Mouse (Mus musculus) midbrain, embryonic 14.5 days (tissue): Measurements from ENCODE around the gene Ttyh2. TPM values are rescaled to one million over a fixed set of nuclear protein-coding genes. Genes with fewer than 3 reads are reported as not detected.
A peak's percentile ranks its signal among the peaks of the same experiment; 100 is the strongest.

Source experiments
- ATAC-seq: fragments of 200-750 bp; cut with Nextera tagmentation; 2 replicates; pipeline ENCODE4 v1.8.0; 2017; ENCODE audit warnings: moderate number of reproducible peaks, moderate library complexity; ENCODE audit not compliant: low FRiP score, low TSS enrichment
- DNase-seq: peaks from one replicate; pipeline ENCODE4 v3.0.0-alpha.2; 2015
- H3K27ac ChIP-seq: fragments of 300-500 bp; sonication (generic); replicated peaks from 2 replicates; pipeline ENCODE4 v1.5.1; 2014; ENCODE audit warnings: mild to moderate bottlenecking, low read depth, low read length, moderate library complexity
- H3K27me3 ChIP-seq: fragments of 300-500 bp; sonication (generic); 2 replicates; pipeline ENCODE4 v1.6.1; 2014; ENCODE audit warnings: low read length, control low read depth, mixed read lengths; ENCODE audit not compliant: control insufficient read depth, insufficient read depth
- H3K36me3 ChIP-seq: fragments of 300-500 bp; sonication (generic); 2 replicates; pipeline ENCODE4 v1.6.1; 2014; ENCODE audit warnings: low read length, control low read depth; ENCODE audit not compliant: control insufficient read depth, insufficient read depth
- H3K4me1 ChIP-seq: fragments of 300-500 bp; sonication (generic); 2 replicates; pipeline ENCODE4 v1.6.1; 2014; ENCODE audit warnings: mild to moderate bottlenecking, antibody characterized with exemption, low read length, control low read depth; ENCODE audit not compliant: control insufficient read depth, insufficient read depth
- H3K4me2 ChIP-seq: fragments of 300-500 bp; sonication (generic); 2 replicates; pipeline ENCODE4 v1.6.1; 2014; ENCODE audit warnings: mild to moderate bottlenecking, low read length, moderate library complexity
- H3K4me3 ChIP-seq: fragments of 300-500 bp; sonication (generic); replicated peaks from 2 replicates; pipeline ENCODE4 v1.5.1; 2014; ENCODE audit warnings: low read depth, low read length
- H3K9ac ChIP-seq: fragments of 300-500 bp; sonication (generic); replicated peaks from 2 replicates; pipeline ENCODE4 v1.6.1; 2014; ENCODE audit warnings: mild to moderate bottlenecking, low read length, moderate library complexity
- H3K9me3 ChIP-seq: fragments of 300-500 bp; sonication (generic); 2 replicates; pipeline ENCODE4 v1.6.1; 2016; ENCODE audit warnings: low read length, control low read depth, mixed read lengths; ENCODE audit not compliant: control insufficient read depth
- WGBS: fragments of 180-500 bp; shearing (Covaris S2); extraction: QIAGEN DNeasy Blood & Tissue Kit; methylation state at CpG from one replicate; pipeline ENCODE4 v1.1.7; 2014; 5-methylcytosine and 5-hydroxymethylcytosine counted together
- polyA plus RNA-seq: library from polyadenylated mRNA; unstranded; fragments of >200 nt; fragmentation: Nextera tagmentation; extraction: Ambion mirVana; gene quantifications from 2 replicates; pipeline ENCODE4 v1.2.1, GENCODE M21; 2014

Gene Ttyh2
- polyA plus RNA-seq: 25.2 and 31.0 TPM in 2 replicates

DNA sequence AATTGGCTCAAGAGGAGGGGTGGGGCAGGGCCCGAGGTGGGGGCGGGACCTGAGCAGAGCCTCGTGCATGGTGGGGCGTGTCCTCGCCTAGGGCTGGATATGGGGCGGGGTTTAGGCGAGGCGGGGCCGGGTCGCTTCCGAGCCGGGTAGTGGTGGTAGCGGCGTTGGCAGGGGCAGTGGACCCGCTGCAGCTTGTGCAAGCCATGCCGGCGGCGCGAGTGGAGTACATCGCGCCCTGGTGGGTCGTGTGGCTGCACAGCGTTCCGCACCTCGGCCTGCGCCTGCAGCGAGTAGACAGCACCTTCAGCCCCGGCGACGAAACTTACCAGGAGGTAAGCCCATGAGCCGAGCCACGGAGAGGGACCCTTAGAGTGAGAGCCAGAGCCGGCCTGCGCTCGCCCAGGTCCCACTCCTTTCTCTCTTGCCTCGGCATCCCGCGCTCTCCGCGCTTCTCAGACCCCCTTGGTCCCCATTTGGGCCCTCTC, at the start of gene Ttyh2:
Gene Ttyh2 (plus strand): TSS at position 91 of the 485 bp plus-strand sequence.
- peaks cover 6% of the 10 kb centered on the region; the same call in 1 of the 2 replicates for H3K27me3 ChIP-seq
- H3K36me3 ChIP-seq: peaks cover 37% of the 10 kb centered on the region
- H3K4me1 ChIP-seq: peaks cover 13% of the 10 kb centered on the region
- H3K9ac ChIP-seq: peak within 1 kb of the TSS; percentile 61
- DNase-seq: peak; percentile 82
- H3K9me3 ChIP-seq: no peaks in the 10 kb centered on the region
- WGBS: under 1% methylated on average over 40 of the region's 40 CpGs
- H3K27ac ChIP-seq: no peak within 1 kb of the TSS
- ATAC-seq: peak; percentile 77
- peak within 1 kb of the TSS; percentile 77 for H3K4me2 ChIP-seq
- peak within 1 kb of the TSS; percentile 45 for H3K4me3 ChIP-seq

DNA sequence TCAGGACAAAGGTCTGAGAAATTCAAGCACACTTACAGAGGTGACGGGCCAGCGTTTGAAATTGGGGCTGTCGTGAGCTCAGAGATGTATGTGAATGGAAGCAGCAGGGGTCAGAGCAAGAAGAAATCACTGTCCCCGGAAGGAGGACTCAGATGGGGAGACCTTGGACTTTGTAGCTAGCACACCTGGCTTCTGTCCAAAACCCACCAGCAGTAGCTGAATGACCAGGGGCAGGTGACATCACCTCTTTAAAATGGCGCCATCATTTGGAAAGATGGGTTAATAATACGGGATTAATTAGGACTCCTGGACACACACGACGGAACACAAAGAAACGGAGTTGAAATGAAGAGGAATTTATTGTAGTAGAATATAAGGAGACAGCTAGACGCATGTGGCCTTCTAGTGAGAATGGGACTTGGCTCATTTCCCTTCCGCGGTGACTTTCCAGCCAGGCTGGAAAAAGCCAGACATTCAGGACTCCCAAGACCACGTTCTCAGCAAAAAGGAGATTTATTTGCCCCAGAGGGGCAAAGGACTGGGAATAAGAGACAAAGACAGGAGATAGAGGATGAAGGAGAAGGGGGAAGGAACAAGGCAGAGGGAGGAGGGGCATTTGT, 49.0 kb upstream of the Ttyh2 start:
- Histone ChIP-seq H3K4me2 (no peak overlapping the region), H3K9me3 (peaks cover 4% of the 10 kb centered on the region), H3K36me3 (no peaks in the 10 kb centered on the region), H3K9ac (no peak overlapping the region), H3K4me3 (no peak overlapping the region), H3K4me1 (no peaks in the 10 kb centered on the region), H3K27ac (no peak overlapping the region), H3K27me3 (no peaks in the 10 kb centered on the region)
- DNase-seq: no peak
- WGBS: 65% methylated on average over 13 of the region's 13 CpGs
- no peak for ATAC-seq

GRCm38 (mm10) chr11:114627036-114627435, 48.2 kb upstream of the Ttyh2 start:
- H3K4me2 ChIP-seq: no peak overlapping the region
- H3K4me3 ChIP-seq: no peak overlapping the region
- peaks cover 4% of the 10 kb centered on the region for H3K9me3 ChIP-seq
- no peaks in the 10 kb centered on the region for H3K27me3 ChIP-seq
- no peak for ATAC-seq
- no peaks in the 10 kb centered on the region for H3K4me1 ChIP-seq
- no peak overlapping the region for H3K27ac ChIP-seq
- WGBS: 87% methylated on average over 5 of the region's 6 CpGs
- no peak overlapping the region for H3K9ac ChIP-seq
- no peak for DNase-seq
- no peaks in the 10 kb centered on the region for H3K36me3 ChIP-seq

DNA sequence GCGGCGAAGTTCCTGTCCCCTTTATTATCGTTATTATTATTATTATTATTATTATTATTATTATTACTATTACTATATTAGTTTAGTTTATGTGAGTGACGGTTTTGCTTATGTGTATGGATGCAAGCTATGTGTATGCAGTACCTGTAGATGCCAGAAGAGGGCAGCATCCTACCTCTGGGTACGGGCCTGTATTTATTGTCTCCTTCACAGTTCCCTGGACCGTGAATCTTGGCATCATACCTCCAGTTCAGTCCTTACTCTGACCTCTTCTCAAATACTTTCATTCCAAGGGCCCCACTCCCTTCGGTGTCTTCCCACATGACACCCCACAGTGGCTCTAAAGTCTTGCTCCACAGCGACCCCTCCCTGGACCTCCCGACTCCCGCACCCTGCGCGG, 47.2 kb upstream of the Ttyh2 start:
- no peak overlapping the region for H3K4me2 ChIP-seq
- DNase-seq: no peak
- no peak for ATAC-seq
- no peak overlapping the region for H3K4me3 ChIP-seq
- no peaks in the 10 kb centered on the region for H3K4me1 ChIP-seq
- no peak overlapping the region for H3K27ac ChIP-seq
- H3K27me3 ChIP-seq: no peaks in the 10 kb centered on the region
- no peak overlapping the region for H3K9ac ChIP-seq
- WGBS: 82% methylated on average over 12 of the region's 12 CpGs
- peaks cover 4% of the 10 kb centered on the region for H3K9me3 ChIP-seq
- no peaks in the 10 kb centered on the region for H3K36me3 ChIP-seq

DNA sequence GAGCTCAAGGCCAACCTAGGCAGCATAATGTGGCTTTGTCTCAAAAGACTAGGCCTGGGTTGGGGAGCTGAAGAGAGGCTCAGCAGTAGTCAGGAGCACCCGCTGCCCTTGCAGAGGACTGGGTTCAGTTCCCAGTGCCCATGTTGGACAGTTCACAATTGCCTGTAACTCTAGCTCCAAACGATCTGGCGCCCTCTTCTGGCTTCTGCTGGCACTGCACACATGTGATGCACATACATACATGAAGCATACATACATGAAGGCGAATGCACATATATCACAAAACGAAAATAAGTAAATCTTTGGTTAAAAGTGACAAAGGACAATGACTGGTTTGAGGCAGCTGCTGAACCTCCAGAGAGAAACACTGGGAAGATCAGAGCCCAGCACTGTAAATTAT, 45.2 kb upstream of the Ttyh2 start:
- 82% methylated on average over 5 of the region's 5 CpGs for WGBS
- peaks cover 4% of the 10 kb centered on the region for H3K9me3 ChIP-seq
- H3K27ac ChIP-seq: no peak overlapping the region
- no peak overlapping the region for H3K4me2 ChIP-seq
- H3K36me3 ChIP-seq: no peaks in the 10 kb centered on the region
- no peaks in the 10 kb centered on the region for H3K27me3 ChIP-seq
- DNase-seq: no peak
- ATAC-seq: no peak
- no peaks in the 10 kb centered on the region for H3K4me1 ChIP-seq
- H3K9ac ChIP-seq: no peak overlapping the region
- no peak overlapping the region for H3K4me3 ChIP-seq

DNA sequence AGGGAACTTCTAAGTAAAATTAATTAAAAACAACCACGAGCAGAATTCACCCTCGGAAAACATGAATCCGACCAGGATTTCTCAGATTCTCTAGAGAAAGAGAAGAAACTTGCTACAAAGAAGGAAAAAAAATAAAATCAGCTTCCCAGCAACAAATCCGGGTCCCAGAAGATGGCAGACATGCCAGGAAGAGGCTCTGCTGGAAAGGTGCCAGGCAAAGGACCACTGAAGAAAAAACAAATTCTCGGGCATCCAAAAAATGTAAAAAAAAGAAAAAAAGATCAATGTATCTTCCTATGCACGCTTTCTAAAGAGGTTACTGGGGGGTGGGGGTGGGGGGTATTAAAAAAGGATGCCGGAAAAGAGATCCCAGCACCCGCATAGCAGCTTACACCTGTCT, 43.0 kb upstream of the Ttyh2 start:
- H3K9me3 ChIP-seq: peaks cover 4% of the 10 kb centered on the region
- peaks cover 8% of the 10 kb centered on the region; the same call in 1 of the 2 replicates for H3K4me1 ChIP-seq
- no peaks in the 10 kb centered on the region for H3K27me3 ChIP-seq
- H3K27ac ChIP-seq: no peak overlapping the region
- H3K36me3 ChIP-seq: no peaks in the 10 kb centered on the region
- H3K9ac ChIP-seq: no peak overlapping the region
- 73% methylated on average over 8 of the region's 8 CpGs for WGBS
- ATAC-seq (no peak), DNase-seq (peak; percentile 45)
- H3K4me2 ChIP-seq: no peak overlapping the region
- H3K4me3 ChIP-seq: no peak overlapping the region

DNA sequence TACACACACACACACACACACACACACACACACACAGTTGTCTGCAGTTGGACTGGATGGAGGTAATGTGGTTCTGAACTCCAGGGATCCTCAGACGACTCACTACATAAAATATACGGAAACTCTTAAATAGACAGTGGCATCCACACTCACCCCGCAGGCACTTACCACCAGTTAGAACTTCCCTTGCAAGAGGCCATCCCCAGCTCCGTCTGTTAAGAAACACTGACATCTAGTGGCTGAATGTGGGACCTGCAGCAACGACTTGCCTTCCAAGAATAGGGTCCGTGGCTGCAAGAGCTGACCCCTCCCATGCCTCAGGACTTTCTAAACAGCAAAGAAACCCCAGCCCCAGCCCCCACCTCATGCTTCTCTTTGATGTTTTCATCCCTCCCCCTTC, 38.9 kb upstream of the Ttyh2 start:
- H3K4me3 ChIP-seq: no peak overlapping the region
- ATAC-seq: peak; percentile 48; the same call in 1 of the 2 replicates
- WGBS: 0% methylated on average over 6 of the region's 6 CpGs
- peaks cover 22% of the 10 kb centered on the region; the same call in 1 of the 2 replicates for H3K4me1 ChIP-seq
- H3K27ac ChIP-seq: peak overlapping the region; percentile 32; the same call in 1 of the 2 replicates
- DNase-seq: peak; percentile 97
- peak overlapping the region; percentile 39 for H3K4me2 ChIP-seq
- no peaks in the 10 kb centered on the region for H3K9me3 ChIP-seq
- H3K36me3 ChIP-seq: no peaks in the 10 kb centered on the region
- H3K27me3 ChIP-seq: no peaks in the 10 kb centered on the region
- H3K9ac ChIP-seq: no peak overlapping the region

DNA sequence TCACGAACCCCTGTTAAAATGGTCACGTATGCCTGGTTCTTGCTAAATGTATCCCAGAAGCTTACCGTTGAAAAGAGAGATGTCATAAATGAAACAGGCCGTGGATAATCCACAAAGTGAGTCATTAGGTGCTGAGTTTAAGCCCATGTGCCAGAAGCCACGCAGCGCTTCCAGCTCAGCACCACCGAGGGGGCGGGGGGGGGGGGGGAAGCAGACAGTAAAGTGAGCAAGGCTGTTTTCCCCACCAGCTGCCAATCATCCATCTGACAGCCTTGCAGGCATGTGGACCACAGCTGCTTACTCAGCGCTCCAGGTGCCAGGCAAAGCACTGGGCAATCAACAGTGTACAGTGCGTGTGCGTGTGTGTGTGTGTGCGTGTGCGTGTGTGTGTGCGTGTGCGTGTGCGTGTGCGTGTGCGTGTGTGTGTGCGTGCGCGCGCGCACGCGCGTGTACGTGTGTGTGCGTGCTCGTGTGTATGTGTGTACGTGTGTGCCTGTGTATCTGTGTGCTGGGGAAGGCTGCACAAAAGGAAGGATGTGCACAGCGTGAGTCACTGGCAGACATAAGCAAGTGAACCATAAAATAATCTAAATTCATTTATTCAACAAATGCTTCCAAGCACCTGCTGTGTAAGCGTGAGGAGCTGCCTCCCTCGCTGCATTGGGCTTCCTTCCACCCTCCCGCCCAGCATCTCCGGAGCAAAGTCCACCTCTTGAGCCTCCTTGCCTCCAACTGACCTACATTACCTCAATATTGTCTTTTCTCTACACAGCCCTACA, 38.3 kb upstream of the Ttyh2 start:
- ATAC-seq: peak; percentile 57; the same call in 1 of the 2 replicates
- Histone ChIP-seq H3K27ac (peak overlapping the region; percentile 32; the same call in 1 of the 2 replicates), H3K4me3 (no peak overlapping the region), H3K27me3 (no peaks in the 10 kb centered on the region), H3K4me2 (peak overlapping the region; percentile 39), H3K9ac (no peak overlapping the region), H3K4me1 (peaks cover 22% of the 10 kb centered on the region; the same call in 1 of the 2 replicates), H3K9me3 (no peaks in the 10 kb centered on the region), H3K36me3 (no peaks in the 10 kb centered on the region)
- WGBS: 55% methylated on average over 35 of the region's 35 CpGs
- DNase-seq: peak; percentile 56
